Mouse (Mus musculus) hindbrain, embryonic 13.5 days (tissue): ENCODE measurements at regions not wholly inside any gene's neighbourhood (a gene's known extent, or its start where the extent isn't known, plus 50 kb on each side); places are given as distances from the start of the nearest gene placed in this dataset.

Experiments used
- ATAC-seq: fragments of 200-750 bp; cut with Nextera tagmentation; 2 replicates; pipeline ENCODE4 v1.8.0; 2017; ENCODE audit warnings: moderate TSS enrichment; ENCODE audit not compliant: low FRiP score
- H3K27ac ChIP-seq: fragments of 300-500 bp; sonication (generic); 2 replicates; pipeline ENCODE4 v1.5.1; 2015; ENCODE audit warnings: inconsistent platforms, mild to moderate bottlenecking, moderate library complexity
- H3K27me3 ChIP-seq: fragments of 300-500 bp; sonication (generic); 2 replicates; pipeline ENCODE4 v1.6.1; 2015; ENCODE audit warnings: mild to moderate bottlenecking, inconsistent platforms
- H3K36me3 ChIP-seq: fragments of 300-500 bp; sonication (generic); 2 replicates; pipeline ENCODE4 v1.6.1; 2015; ENCODE audit warnings: mild to moderate bottlenecking, inconsistent platforms
- H3K4me1 ChIP-seq: fragments of 300-500 bp; sonication (generic); replicated peaks from 2 replicates; pipeline ENCODE4 v1.6.1; 2015; ENCODE audit warnings: inconsistent platforms
- H3K4me2 ChIP-seq: fragments of 300-500 bp; sonication (generic); 2 replicates; pipeline ENCODE4 v1.6.1; 2015; ENCODE audit warnings: inconsistent platforms, mild to moderate bottlenecking, moderate library complexity
- H3K4me3 ChIP-seq: fragments of 300-500 bp; sonication (generic); 2 replicates; pipeline ENCODE4 v1.5.1; 2015; ENCODE audit warnings: mild to moderate bottlenecking, inconsistent platforms
- H3K9ac ChIP-seq: fragments of 300-500 bp; sonication (generic); 2 replicates; pipeline ENCODE4 v1.6.1; 2015; ENCODE audit warnings: mild to moderate bottlenecking, inconsistent platforms
- H3K9me3 ChIP-seq: fragments of 300-500 bp; sonication (generic); 2 replicates; pipeline ENCODE4 v1.6.1; 2016; ENCODE audit warnings: inconsistent platforms
- WGBS: fragments of 180-500 bp; shearing (Covaris S2); methylation state at CpG from one replicate; pipeline ENCODE4 v1.1.7; 2015; 5-methylcytosine and 5-hydroxymethylcytosine counted together

DNA sequence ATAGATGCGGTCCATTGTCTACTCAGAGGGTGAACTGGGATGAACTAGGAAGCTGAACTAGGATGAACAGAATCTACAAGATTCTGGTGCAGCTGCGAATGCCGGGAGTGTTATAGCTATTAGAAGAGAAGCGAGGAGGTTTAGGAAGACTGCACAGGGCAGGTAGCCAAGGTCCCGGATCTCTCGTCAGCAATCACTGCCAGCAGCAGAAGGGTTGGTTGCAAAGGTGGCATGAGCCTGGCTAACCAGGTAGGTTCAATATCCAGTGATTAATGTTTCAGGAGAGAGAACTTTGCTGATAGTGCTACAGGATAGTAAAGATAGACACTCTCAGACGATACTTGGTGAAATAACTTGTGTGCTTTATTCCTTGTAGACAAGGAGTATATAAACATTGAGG lies 257.0 kb upstream of the Dmac1 start:
- H3K4me3 ChIP-seq, result no peak overlapping the region
- no peaks in the 10 kb centered on the region for H3K36me3 ChIP-seq
- 94% methylated on average over 7 of the region's 7 CpGs for WGBS
- no peak overlapping the region for H3K4me2 ChIP-seq
- no peaks in the 10 kb centered on the region for H3K4me1 ChIP-seq
- H3K9ac ChIP-seq, result no peak overlapping the region
- no peak for ATAC-seq
- no peak overlapping the region for H3K27ac ChIP-seq
- H3K9me3 ChIP-seq, result no peaks in the 10 kb centered on the region
- H3K27me3 ChIP-seq, result no peaks in the 10 kb centered on the region

DNA sequence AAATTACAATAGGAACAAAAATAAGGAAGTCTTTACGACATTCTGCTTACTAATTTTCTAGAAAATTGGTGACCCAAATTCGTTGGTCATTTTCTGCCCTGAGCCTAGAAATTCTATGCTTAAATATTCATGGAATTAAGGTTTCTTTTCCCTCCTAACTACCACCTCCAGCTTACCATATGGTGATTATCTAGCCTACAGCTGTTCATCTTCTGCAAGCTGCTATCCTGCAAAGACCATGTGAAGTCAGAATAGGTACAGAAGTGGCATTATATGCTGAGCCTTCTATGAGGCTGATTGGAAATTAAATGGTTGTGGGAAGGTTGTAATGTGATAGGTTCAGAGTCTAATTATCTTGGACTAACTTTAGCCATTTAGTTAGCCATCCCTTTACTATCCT lies 251.5 kb upstream of the Dmac1 start:
- ATAC-seq, result no peak
- no peak overlapping the region for H3K4me3 ChIP-seq
- 82% methylated on average over 2 of the region's 2 CpGs for WGBS
- no peak overlapping the region for H3K9ac ChIP-seq
- H3K9me3 ChIP-seq, result no peaks in the 10 kb centered on the region
- H3K36me3 ChIP-seq, result no peaks in the 10 kb centered on the region
- H3K27ac ChIP-seq, result no peak overlapping the region
- no peaks in the 10 kb centered on the region for H3K4me1 ChIP-seq
- H3K27me3 ChIP-seq, result no peaks in the 10 kb centered on the region
- no peak overlapping the region for H3K4me2 ChIP-seq

DNA sequence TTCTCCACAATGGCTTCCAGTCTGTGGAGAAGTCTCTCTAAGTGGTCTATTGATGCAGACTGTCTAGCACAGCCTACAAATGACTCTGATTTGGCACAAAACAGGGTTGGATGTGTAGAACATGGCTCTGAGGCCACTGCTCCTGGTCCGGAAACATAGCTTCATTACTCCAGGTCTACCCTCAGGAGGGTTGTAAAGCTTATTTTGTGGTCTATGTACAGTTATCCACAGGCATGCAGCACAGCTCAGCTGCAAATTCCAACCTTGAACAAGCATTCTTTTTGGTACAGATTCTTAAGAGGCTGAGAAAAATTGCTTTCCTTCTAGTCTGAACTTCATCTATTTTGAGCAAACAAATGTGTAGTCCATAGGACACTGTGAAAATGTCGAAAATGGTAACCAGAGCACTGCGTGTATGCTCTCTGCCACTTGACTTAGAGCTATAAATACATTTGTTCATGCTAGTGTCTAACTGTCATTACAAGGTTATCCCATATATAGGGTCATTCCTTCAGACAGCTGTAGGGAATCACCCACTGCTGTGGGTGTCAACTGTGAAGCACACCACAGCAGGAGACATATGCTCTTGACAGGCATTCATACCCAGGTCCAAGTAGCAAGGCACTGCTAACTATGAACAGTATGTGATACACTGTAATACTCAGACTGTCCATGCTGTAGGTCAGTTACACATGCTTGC lies 239.5 kb upstream of the Dmac1 start:
- H3K9me3 ChIP-seq, result no peaks in the 10 kb centered on the region
- H3K4me2 ChIP-seq, result no peak overlapping the region
- H3K4me3 ChIP-seq, result no peak overlapping the region
- H3K36me3 ChIP-seq, result no peaks in the 10 kb centered on the region
- no peak overlapping the region for H3K9ac ChIP-seq
- no peaks in the 10 kb centered on the region for H3K4me1 ChIP-seq
- no peaks in the 10 kb centered on the region for H3K27me3 ChIP-seq
- ATAC-seq, result no peak
- WGBS, result 94% methylated on average over 3 of the region's 3 CpGs
- H3K27ac ChIP-seq, result no peak overlapping the region
